Mouse (Mus musculus): ENCODE results near the gene Vrk1. TPM values are rescaled to one million over a fixed set of nuclear protein-coding genes. Genes with fewer than 3 reads are reported as not detected.

The Vrk1 gene
- 1.4 and 16.6 TPM in 2 replicates for polyA plus RNA-seq (2012; ENCODE audit: insufficient read depth, low replicate concordance)

DNA sequence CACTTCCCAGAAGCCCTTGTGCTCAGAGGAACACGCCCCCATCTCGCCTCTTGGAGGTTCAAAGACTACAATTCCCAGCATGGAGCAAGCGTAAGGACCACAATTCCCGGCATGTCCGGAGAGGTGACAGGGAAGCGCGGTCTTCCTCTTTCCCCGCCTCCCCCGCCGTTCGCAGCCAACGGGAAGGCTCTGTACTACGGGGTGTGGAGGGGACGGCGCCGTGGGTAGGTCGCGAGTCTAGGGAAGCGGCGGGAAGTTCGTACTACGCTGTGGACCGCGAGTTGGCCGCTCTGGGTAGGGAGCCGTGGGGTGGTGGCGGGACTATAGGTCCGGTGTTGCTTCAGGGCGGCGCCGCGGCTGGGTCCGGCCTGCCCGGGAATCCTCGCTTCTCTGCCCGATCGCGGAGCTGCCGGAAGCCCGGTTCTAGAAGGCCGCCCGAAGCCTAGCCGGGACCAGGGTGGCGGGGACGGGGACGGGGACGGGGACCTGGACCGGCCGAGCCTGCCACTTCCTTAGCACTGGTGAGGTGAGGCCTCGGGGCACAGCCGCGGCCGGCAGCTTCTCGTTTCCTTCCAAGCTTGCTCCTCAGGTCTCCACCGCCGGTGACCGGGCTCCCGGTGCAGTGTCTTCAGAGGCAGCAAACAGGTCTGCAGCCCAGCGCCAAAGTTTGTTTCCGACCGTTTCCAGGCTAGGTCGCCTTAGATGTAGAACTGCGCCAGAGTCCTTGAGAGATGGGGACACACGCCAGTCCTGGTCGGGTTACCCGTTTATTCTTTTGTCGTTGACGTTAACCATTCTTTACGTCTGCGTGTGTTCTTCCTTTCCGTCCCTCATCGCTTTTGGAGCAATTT lies at the start of gene Vrk1:
Vrk1 (plus strand) TSS at position 164 of the 851 bp plus-strand sequence.
- Histone ChIP-seq H3K9me3 (no peaks in the 10 kb centered on the region), H3K36me3 (replicated peaks; ENCODE audit: low read length) (peaks cover 11% of the 10 kb centered on the region), H3K4me1 (peaks cover 49% of the 10 kb centered on the region), H3K27me3 (replicated peaks) (no peaks in the 10 kb centered on the region), H3K4me3 (replicated peaks) (peak within 1 kb of the TSS; percentile 96)
- no peak for TF ChIP-seq FLI1 (IDR thresholded peaks at IDR 0.05; ENCODE audit: low read length)

DNA sequence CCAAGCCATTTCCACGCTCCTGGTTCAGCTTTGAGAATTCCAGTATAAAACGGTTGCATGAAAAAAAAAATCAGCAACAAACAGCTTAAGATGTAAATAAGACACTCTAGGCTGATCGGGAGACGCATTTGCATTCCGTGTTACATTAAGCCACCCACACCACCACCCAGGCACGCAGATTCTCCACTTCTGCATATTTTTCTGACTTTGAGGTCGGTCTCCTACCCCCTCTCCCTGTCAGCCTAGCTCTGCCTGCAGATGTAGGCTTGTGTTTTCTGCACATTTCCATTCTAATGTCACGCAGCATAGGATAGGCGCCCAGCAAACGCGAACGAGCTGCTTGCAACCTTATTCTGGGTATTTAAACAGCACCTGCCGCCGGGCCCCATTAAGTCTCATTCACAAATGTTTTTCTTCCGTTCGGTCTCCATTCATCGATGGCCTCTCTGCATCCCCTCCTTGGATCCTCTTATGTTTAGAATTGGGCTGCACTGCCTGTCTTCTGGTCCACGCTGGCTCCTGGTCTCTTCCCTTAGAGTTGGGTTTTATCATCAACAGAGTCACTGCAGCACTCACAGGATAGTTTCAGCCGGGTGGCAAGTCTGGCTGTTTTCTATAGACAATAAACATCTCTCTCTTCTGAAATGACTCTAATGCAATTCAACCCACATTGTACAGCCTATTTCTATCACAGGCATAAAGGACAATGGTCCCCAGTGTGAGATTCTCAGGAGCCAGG lies 49.3 kb upstream of the Vrk1 start:
- Histone ChIP-seq H3K27me3 (replicated peaks) (peaks cover 64% of the 10 kb centered on the region), H3K36me3 (replicated peaks; ENCODE audit: low read length) (no peaks in the 10 kb centered on the region), H3K4me1 (peaks cover 27% of the 10 kb centered on the region), H3K4me3 (replicated peaks) (peak overlapping the region; percentile 35), H3K9me3 (no peaks in the 10 kb centered on the region)
- TF ChIP-seq GATA1 (IDR thresholded peaks at IDR 0.05; ENCODE audit: borderline replicate concordance, low read length) (no peak), FLI1 (IDR thresholded peaks at IDR 0.05; ENCODE audit: low read length) (no peak)

DNA sequence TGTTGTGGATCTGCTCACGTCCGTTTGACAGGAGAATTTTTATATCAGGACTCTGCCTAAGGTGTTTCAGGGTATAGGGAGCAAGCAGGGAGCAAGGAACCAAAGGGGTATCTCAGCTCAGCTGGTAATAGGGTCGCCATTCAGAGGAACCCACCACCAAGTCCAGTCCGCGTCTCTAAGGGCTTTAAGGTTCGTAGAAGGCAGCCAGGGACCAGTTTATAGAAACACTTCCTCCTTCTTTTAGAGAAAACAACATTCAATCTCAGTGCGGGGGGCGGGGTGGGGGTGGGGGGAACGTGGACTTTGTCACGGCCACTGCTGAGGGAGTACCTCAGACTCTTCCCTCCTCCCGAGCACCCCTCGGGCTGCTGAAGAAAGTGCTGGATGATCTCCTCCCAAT lies 48.4 kb upstream of the Vrk1 start:
- Histone ChIP-seq H3K27me3 (replicated peaks) (peaks cover 65% of the 10 kb centered on the region), H3K9me3 (no peaks in the 10 kb centered on the region), H3K4me1 (peaks cover 27% of the 10 kb centered on the region), H3K4me3 (replicated peaks) (peak overlapping the region; percentile 14), H3K36me3 (replicated peaks; ENCODE audit: low read length) (no peaks in the 10 kb centered on the region)
- TF ChIP-seq FLI1 (IDR thresholded peaks at IDR 0.05; ENCODE audit: low read length) (no peak), GATA1 (IDR thresholded peaks at IDR 0.05; ENCODE audit: borderline replicate concordance, low read length) (no peak)

DNA sequence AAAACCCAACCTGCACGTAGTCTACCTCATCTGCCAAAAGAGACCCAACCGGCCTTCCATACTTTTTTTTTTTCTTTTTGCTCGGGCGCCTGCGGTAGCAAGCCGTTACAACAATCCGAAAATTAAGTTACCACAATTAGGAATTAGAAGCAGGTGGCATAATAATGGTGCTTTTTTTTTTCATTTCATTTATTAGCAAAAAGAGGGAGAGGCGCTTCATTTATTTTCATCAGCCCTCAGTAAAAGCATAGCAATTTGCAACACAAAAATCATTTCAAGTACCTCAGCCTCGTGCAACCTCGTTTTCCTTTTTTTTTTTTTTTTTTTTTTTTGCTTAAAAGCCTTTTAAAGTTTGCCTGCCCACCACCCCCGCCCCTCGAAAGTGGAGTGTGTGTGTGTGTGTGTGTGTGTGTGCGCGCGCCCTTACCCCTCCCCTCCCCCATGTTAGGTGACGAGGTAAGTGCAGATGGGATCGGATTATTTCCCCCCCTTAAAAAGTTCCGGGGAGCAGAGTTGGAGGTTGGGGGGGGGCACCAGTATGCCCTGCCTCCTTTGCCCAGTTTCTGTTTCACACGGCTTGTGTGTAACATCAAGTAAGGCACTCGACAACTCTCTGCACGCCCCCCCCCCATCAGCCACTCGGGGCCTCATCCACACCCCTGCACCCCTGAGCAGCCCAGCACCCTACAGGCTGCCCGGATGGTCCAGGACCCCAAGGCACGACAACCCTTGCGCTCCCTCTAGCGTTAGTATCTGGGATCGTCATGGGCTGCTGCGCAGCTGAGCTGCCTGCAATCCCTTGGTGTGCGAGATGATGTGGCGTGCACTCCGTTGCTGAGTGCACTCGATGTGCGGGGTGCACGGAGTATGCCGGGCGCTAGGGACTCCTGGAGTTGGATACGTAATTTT lies 47.7 kb upstream of the Vrk1 start:
- Histone ChIP-seq H3K36me3 (replicated peaks; ENCODE audit: low read length) (no peaks in the 10 kb centered on the region), H3K27me3 (replicated peaks) (peaks cover 70% of the 10 kb centered on the region), H3K4me3 (replicated peaks) (peak overlapping the region; percentile 92), H3K4me1 (peaks cover 34% of the 10 kb centered on the region), H3K9me3 (no peaks in the 10 kb centered on the region)
- TF ChIP-seq FLI1 (IDR thresholded peaks at IDR 0.05; ENCODE audit: low read length) = no peak
- TF ChIP-seq GATA1 (IDR thresholded peaks at IDR 0.05; ENCODE audit: borderline replicate concordance, low read length) = no peak

DNA sequence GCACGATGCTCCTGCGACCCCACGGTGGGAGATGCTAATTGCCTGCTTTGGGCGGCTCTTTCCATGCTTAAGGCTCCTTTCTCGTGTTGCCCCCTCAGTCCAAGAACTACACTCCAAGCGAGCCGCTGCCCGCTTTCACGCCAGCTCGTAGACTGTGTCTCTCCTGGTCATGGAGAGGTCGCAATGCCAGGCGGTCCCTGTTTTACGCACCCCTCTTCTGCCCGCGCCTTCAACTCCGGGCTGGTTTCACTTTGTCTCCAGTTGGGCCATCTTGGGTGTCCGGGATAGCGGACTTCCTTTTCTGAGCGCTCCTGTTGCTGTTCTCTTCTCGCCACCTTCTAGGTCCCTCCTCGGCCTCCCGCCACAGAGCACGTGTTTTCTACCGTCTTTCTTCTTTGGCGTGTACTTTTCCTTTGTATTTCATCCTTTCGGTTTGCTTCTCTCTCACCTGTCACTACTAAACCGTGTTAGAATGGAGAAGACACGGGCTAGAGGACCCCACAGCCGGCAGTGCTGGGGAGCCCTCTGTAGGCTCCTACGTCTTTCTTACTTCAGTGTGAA lies 46.9 kb upstream of the Vrk1 start:
- H3K4me3 ChIP-seq (replicated peaks) = peak overlapping the region; percentile 92
- H3K27me3 ChIP-seq (replicated peaks) = peaks cover 73% of the 10 kb centered on the region
- no peaks in the 10 kb centered on the region for H3K9me3 ChIP-seq
- TF ChIP-seq FLI1 (IDR thresholded peaks at IDR 0.05; ENCODE audit: low read length) = no peak
- no peak for TF ChIP-seq GATA1 (IDR thresholded peaks at IDR 0.05; ENCODE audit: borderline replicate concordance, low read length)
- peaks cover 41% of the 10 kb centered on the region for H3K4me1 ChIP-seq
- H3K36me3 ChIP-seq (replicated peaks; ENCODE audit: low read length) = no peaks in the 10 kb centered on the region

DNA sequence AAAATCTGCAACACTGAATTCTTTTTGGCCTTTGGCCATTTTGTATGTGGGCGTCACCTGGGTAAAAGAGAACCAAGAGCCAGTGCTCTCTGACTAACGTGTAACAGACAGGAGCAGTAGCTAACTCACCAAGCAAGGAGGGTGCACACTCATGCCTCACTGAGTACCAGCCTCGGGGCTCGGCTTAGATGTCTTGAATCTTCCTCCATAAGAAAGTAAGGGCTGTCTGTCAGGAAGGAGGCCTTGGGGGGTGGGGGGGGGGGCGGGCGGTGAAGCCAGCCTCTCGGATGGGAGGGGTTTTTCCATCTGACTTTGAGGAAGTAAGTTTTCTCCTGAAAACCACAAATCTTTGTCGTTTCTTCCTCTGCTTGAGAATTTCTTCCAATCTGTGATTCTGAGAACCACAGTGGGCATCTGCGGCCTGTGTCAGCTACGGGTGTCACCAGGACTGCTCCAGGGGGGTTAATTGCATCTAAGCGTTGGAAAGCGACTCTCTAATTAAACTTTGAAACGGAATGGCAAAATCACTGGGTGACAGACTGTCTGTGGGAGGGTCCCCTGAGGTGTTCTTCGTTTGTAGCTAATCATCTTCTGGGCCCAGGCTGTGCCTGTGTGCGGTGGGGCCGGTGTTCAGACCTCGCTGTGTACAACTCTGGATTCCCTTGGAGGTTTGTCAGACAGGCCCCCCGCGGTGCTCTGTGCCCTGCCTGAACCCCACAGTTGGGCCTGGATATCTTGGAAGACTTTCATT lies 43.0 kb upstream of the Vrk1 start:
- Histone ChIP-seq H3K9me3 (peaks cover 4% of the 10 kb centered on the region), H3K36me3 (replicated peaks; ENCODE audit: low read length) (no peaks in the 10 kb centered on the region), H3K27me3 (replicated peaks) (peaks cover 66% of the 10 kb centered on the region), H3K4me3 (replicated peaks) (no peak overlapping the region), H3K4me1 (peaks cover 40% of the 10 kb centered on the region)
- TF ChIP-seq GATA1 (IDR thresholded peaks at IDR 0.05; ENCODE audit: borderline replicate concordance, low read length) (no peak), FLI1 (IDR thresholded peaks at IDR 0.05; ENCODE audit: low read length) (no peak)

DNA sequence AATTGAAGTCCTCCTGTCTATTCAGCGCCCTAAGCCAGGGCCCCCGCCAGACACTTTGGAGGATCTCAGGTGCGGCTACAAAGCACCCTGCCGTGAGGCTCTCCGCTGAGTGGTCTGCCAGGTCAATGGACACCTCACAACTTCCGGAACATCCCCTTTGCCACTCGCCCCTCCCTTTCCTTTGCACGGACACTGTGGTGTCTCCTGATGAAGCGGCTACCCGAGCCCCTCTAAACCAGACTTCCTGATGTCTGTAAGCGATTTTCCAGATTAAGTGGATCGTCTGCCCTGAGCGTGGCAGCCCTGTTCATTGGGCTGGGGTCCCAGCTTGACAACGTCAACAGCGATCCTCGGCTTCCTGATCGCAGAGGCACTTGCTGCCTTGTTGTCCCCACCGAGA lies 42.2 kb upstream of the Vrk1 start:
- Histone ChIP-seq H3K27me3 (replicated peaks) (peaks cover 68% of the 10 kb centered on the region), H3K4me1 (peaks cover 33% of the 10 kb centered on the region), H3K36me3 (replicated peaks; ENCODE audit: low read length) (no peaks in the 10 kb centered on the region), H3K9me3 (peaks cover 11% of the 10 kb centered on the region), H3K4me3 (replicated peaks) (peak overlapping the region; percentile 85)
- no peak for TF ChIP-seq GATA1 (IDR thresholded peaks at IDR 0.05; ENCODE audit: borderline replicate concordance, low read length)
- no peak for TF ChIP-seq FLI1 (IDR thresholded peaks at IDR 0.05; ENCODE audit: low read length)

DNA sequence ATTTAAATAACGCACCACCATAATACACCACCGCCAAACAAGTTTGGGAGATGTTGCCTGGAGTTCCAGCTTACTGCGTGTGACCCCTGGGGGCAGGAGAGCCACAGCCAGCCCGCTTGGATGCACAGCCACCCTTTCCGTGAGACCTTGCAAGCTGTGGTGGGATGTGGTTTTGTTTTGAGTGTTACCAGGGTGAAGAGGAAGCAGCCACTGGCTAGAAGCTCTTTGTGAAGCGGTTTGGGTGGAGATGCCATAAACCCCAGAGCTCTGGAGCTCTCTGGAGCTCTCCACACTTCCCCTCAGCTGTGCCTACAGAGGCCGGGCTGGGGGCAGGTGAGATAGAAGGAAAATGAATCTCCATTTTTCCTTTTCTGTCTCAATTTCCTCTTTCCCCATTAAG lies 38.8 kb upstream of the Vrk1 start:
- Histone ChIP-seq H3K27me3 (replicated peaks) (peaks cover 68% of the 10 kb centered on the region), H3K9me3 (peaks cover 20% of the 10 kb centered on the region), H3K36me3 (replicated peaks; ENCODE audit: low read length) (no peaks in the 10 kb centered on the region), H3K4me3 (replicated peaks) (peak overlapping the region; percentile 65), H3K4me1 (peaks cover 25% of the 10 kb centered on the region)
- TF ChIP-seq FLI1 (IDR thresholded peaks at IDR 0.05; ENCODE audit: low read length) (no peak), GATA1 (IDR thresholded peaks at IDR 0.05; ENCODE audit: borderline replicate concordance, low read length) (no peak)

Data from megakaryocyte, embryonic 14.5 days (primary cell).